Mouse (Mus musculus): ENCODE data around the gene Pxdc1.

The Pxdc1 gene

DNA sequence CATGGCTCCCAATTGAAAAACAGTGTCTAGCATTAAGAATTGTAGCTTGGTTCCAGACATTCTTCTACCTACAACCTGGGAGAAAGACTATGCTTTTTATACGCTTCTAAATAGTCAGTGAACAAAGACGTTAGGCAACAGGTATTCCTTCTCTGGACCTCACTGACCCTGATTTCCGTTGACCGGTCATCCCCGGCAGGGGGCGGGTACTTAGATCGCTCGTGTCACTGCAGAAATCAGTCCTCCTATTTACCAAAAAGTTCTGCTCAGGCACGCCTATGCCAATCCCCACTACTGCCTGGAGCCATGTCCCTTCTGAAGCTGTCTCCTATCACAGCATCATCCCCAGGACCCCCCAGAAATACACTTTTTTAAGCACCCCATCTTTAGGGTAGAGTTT lies at the start of gene Pxdc1:
TSS of gene Pxdc1 (minus strand) at position 96 of the 400 bp plus-strand sequence.
- peak in 1 of 2 experiments; percentile 40 for DNase-seq (ENCODE audit: low spot score in 2 of 2)

DNA sequence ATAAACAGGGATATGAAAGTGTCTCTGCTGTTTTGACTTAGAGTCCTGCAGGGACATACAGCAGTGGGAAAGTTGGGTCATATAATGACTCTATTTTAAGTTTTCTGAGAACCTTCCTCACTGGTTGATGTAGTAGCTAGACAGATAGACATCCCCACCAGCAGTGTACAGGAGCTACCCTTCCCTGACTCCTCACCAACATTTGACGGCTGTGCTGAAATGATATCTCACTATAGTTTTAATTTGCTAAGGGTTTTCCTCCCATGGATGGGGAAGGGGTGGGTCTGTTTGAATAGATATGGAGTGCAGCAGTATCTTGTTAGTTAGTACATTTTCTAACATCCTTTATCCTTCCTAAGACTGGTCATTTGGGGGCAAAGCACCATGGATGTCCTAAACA lies 47.3 kb upstream of the Pxdc1 start:
- DNase-seq (ENCODE audit: low spot score in 2 of 2) = no peak

DNA sequence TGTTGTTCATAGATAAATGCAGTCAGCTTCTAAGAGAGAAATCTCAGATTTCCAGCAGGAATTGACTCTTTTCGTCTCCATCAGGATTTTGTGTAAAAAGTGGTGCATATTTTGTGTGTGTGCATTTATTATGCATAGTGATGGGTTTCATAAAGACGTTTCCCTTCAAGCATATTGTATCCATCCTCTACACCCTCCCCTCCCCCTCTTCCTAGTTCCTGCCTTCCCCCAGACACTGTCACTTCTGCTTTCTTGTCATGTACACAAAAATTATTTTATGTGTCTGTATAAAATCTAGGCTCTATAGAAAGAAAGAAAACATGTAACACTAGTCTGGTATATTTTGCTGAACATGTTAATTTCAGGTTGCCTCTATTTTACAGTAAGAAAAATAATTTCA lies 46.8 kb upstream of the Pxdc1 start:
- DNase-seq (ENCODE audit: low spot score in 2 of 2) = no peak

DNA sequence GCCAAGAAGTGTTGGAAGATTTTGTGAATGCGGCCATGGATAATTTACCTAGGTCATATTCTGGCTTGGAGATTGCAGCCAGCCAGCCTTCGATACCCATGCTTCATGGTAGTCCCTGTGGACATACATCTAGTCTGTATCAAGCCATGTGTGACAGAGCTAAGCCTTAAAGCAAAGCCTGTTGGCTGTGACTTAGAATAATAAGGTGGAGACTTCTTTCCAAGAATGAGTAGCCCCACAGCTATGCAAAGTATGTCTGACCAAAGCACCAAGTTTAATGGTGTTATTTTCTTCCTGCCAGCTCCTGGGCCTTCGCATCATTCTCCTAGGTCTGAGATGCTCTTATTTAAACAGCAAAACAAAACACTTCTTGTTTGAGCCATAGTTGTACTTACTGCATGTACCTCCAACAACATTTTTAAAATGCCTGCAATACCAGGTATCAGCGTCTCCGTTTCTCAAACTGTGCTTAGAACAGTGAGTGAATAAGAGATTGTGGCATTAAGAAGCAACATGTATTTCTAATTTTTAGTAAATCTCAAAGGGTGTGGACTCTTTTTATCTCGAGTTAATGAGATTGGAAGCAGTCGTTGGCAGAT lies 43.5 kb upstream of the Pxdc1 start:
- DNase-seq (ENCODE audit: low spot score in 2 of 2) = no peak

DNA sequence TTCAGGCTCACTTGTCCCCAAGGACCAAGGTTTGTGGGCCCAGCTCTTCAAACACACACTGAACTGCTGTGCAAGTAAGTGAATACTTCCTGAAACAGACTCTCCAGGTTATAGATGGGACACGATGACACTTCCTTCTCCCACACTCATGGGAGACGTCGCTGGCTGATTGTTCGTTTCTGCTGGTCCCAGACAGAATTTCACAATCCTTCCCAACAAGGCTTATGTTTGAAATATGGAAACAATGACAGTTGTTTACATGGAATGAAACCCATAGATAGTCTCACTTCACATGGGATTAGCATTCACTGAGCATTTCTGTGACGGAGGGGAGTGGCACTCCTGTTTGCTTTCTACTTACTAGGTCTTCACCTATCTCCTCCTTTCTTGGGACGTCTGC lies 39.8 kb upstream of the Pxdc1 start:
- DNase-seq (ENCODE audit: low spot score in 2 of 2) = no peak

DNA sequence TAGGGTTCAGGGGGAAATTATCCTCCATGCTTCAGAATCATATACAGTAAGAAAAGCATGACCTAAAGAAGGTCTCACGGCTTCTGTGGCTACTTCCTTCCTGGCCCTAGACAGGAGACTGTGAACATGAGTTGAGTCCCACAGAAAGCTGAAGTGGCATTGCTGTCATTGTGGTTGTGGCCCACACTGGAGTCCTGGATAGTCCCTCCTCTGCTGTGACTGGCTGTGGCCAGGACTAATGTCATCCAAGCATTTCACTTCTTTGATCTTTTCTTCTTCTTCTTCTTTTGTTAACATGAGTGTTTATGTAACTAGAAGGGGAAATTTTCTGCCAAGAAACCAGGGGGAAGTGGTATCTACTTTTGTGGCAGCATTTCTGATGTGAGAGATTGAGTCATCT lies 37.8 kb upstream of the Pxdc1 start:
- no peak for DNase-seq (ENCODE audit: low spot score in 2 of 2)

DNA sequence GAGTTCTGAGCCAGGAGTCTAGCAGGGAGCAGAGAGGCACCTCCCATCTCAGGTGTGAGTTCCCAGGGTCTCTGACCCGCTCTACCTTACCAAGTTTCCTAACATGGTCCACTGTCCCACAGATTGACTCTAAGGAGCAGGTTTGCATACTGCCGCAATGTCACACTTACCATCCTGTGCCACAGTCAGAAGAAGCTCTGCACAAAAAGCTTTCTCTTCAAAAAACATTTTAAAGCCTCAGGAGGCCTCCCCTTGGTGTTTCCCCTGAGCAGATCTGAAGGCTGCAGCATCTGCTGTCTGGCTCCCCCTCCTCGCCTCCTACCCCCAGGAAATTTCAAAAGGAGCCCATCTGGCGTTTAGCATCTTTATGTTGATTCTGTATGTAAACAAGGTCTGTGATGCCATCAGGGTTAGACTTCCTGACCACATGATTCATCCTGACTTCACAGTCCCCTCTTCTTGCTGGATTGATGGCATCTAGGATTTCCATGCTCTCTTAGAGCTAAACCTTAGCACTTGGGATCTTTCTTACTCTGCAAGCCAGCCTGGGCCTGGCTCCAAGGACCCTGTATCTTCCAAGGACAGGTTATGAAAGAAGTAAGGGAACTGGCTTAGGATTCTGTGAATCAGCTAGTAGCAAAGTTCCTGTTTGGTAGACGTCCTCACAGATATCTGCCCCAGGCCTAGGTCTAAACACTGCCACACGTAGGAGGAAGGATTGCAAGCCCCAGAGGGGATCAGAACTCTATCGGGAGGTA lies 31.9 kb upstream of the Pxdc1 start:
- no peak for DNase-seq (ENCODE audit: low spot score in 2 of 2)

DNA sequence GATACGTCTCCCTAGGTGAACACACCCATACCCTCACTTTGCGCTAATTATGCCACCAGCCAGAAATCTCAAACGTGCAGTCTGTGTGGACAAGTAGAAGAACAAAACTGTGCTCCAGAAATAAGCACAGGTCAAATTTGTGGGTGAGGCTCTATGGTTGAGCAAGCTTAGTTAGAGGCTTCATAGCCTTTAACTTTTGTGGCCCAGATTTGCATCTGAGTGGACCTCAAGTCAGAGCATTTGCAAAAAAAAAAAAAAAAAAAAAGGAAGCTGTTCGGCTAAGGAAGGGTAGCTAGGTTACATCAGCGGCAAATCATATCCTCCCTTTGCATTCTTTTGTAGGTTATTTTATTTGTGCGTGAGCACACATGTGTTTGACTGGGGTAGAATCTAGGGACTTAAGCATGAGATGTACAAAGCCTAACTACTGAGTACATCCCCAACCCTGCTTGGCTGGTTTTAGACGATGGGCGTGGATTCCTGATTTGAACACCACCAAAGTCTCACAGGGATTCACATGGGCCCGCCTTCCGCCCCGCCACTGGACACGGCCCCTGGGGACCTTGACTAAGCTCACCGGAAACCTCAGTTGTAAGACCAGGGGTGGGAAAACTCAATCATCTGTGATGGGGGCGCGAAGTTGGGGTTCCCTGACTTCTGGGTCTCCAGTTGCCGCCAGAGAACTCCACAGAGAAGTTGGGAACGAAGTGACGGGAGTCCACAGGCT lies 30.6 kb upstream of the Pxdc1 start:
- DNase-seq (ENCODE audit: low spot score in 2 of 2) = peak in 1 of 2 experiments; percentile 40

DNA sequence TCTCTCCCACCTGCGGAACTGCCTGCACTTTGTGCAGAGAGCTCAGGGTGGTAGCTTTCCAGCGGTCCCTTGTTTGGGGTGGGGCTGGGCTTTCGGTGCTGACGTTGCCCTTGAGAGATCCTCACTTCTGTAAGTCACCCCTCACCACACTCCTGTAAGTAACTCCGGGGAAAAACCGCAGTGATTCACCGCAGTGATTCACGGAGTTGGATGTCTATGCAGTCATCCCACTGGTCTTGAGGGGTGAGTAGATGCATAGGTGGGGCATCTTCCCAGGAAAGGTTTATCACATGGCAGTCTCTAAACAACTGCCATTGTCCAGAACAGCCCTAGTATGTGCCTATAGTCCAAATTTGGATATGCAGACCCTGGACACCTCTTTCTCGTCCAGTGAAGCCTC lies 30.0 kb upstream of the Pxdc1 start:
- DNase-seq (ENCODE audit: low spot score in 2 of 2) = no peak

DNA sequence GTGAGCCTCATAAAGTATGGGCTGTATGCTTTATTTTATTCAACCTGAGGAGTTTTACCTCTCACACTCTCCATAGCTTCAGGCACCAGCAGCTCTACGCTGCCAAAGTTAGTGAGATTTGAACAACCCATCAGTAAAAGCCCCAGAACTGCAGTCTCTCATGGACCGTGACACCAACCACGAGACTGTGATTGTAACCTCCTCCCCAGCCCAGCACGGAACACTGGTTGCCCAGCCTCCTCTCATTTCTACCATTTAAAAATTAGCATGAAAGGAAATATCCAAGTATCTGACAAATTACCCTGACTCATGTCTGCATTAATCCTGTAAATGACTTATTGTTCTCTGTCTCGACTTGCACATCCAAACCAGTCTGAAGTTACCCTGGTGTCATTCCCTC lies 23.2 kb upstream of the Pxdc1 start:
- peak in 1 of 2 experiments; percentile 29 for DNase-seq (ENCODE audit: low spot score in 2 of 2)

DNA sequence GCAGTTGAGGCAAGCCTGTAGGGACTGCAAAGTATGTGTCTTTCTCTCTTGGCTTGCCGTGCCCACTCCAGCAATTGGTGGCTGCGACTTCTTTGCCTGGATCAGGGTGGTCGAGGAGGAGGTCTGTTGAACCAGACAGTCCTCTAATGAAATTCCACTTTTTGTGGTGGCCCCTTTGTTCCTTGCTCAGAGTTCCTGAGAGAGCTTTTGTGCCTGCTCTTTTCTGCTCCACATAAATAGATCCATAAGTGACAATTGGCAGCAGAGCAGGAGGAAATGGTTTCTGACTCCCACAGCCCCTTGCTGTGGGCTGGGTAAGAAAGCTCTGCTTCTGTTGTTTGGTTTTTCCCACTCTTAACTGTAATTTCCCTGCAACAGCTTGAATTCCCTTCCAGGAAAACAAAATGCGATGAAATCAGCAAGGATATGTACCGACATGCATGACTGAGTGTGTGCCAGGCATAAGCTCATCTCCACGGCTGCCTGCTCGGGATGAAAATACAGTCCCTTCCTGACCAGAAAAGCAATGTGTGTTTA lies 22.6 kb upstream of the Pxdc1 start:
- DNase-seq (ENCODE audit: low spot score in 2 of 2) = no peak

DNA sequence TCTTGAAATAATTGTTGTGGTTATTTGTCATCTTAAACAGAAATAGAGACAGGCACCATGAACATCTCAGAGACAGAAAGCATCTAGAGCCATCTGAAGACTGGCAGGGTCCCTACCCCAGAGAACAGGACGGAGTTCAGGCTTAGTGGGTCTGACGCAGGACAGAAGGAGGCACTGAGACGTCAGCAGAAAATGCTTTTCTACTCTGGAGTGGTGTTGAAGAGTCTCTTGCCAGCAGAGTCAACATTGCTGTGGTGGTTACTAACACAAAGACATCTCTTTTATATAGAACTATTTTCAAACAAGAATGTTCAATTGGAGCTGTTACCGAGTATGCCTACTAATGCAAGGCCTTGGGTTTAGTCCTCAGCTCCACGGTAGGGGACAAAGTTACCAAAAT lies 20.1 kb upstream of the Pxdc1 start:
- DNase-seq (ENCODE audit: low spot score in 2 of 2) = no peak

DNA sequence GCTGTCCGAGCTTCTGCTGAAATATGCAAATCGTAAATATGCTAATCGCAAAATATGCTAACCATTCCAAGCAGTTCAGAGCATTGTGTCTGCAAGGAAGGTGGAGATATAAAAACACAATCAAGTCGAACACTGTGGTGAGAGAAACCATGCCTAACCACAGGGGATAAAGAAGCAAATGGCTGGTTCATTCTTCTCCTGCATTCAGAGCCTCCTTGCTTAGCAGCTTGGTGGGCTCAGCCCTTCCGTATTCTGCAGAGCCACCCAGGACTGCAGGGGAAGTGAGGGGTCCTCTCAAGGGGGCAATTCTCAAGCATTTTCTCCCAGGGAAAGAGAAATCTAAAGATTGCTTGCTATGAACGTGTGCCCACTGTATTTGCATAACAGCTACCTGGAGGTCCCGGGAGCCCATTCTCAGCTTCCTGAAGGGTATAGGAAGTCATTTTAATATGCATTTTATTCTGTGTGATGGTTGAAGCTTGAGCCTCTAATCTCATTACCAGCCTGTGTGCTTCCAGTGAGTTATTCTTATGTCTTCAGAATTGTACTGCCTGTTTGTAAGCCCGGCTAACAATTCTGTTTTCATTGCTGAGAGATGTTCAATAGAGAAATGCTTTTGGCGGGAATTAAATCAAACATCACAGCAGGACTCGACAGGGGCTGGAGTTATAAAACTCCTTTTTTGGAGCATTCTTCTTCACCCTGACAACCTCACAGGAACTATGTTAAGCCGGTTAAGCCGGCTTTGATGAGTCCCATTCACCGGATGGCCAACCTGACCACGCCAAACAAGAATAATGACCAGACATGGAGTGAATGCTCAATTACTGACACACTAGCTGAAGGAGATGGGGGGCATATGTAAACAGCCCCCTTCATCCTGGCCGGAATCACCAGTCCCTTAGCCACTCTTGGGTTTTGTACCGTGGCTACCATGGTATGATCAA lies 16.9 kb upstream of the Pxdc1 start:
- DNase-seq (ENCODE audit: low spot score in 2 of 2) = no peak

DNA sequence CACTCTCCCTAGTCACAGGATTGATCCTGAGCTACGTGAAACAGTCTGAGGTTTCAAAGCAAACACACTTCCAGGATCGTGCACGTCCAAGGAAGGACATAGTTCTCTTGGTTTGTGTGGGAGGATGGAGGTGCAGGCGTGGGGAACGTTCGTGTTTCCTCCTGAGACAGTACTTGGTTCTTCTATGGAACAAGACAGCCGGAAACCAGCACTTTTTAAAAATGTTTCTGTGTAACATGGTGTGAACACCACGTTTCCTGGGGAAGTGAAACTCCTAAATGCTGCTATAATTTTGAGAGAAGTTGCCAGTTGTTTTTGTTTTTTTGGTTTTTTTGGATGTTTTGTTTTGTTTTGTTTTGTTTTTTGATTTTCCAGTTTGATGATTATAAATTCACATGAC lies 13.9 kb upstream of the Pxdc1 start:
- DNase-seq (ENCODE audit: low spot score in 2 of 2) = peak in 1 of 2 experiments; percentile 30

DNA sequence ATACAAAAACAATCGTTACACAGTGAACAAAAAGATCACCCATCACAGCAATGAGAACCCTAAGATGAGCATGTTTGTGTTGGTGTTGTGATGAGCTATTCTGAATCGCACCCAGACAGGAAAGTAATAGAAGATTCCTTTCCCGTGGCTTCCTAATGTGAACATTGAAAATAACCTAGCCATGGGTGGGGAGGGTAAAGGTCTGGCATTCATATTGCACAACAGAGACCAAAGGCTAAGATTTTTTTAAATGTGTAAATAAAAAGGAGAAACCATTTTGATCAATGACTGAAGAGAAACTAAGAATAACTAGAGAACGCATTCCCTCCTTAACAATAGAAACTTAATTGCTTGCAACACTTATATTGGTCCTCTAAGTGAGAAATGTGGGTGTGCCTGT lies 11.8 kb upstream of the Pxdc1 start:
- DNase-seq (ENCODE audit: low spot score in 2 of 2) = no peak

DNA sequence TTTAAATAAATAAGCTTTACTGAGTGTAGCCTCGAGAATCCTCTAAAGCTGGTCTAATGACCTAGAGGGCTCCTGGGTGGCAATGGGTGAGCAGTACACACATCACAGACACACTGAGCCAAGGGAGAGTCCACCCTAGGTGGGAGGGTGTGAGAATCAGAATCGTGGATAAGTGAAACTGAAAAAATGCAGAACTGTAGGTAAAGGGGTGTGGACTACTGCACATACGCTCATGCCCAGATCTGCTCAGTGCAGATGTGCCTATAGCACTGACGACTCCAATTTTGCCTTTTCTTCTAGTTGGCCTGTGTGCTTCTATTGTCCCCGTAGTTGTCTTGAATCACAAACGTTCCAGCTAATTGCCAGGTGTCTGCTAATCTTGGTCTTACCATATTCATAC lies 10.5 kb upstream of the Pxdc1 start:
- no peak for DNase-seq (ENCODE audit: low spot score in 2 of 2)

DNA sequence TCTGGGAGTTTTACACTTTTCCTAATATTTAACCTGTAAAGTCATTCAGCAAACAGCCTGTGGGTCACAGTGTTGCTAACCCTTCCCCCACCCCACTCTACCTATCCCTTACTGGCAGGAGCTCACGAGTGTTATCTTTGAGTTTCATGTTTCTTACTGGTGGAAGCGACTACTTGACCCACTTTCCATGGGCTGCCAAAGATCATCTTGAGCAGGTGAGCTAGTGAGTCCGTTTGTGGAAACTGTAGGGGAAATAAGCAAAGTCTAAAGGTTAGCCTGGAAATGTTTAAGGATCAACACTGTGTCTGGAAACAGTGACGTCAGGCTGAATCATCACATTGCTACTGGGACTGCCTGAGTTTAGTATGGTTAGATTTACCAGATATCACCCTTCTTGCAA lies 6.2 kb upstream of the Pxdc1 start:
- no peak for DNase-seq (ENCODE audit: low spot score in 2 of 2)

DNA sequence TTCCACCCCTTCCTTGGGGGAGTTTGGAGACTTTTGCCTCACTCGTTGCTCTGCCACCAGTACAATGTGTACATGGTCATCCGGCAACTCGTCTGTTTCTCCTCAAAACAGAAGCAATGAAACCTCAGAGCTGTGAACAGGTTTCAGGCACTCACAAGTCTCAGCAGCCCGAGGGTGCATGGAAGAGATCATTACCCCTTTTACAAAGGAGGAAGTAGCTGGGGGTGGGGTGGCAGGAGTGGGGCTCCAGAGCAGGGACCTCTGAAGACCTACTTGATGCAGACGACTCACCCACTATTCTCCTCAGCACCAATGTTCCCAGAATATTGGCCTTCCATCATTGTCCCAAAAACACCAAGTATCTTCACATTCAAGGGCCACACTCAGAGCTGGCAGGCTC lies 3.1 kb upstream of the Pxdc1 start:
- DNase-seq (ENCODE audit: low spot score in 2 of 2) = no peak

DNA sequence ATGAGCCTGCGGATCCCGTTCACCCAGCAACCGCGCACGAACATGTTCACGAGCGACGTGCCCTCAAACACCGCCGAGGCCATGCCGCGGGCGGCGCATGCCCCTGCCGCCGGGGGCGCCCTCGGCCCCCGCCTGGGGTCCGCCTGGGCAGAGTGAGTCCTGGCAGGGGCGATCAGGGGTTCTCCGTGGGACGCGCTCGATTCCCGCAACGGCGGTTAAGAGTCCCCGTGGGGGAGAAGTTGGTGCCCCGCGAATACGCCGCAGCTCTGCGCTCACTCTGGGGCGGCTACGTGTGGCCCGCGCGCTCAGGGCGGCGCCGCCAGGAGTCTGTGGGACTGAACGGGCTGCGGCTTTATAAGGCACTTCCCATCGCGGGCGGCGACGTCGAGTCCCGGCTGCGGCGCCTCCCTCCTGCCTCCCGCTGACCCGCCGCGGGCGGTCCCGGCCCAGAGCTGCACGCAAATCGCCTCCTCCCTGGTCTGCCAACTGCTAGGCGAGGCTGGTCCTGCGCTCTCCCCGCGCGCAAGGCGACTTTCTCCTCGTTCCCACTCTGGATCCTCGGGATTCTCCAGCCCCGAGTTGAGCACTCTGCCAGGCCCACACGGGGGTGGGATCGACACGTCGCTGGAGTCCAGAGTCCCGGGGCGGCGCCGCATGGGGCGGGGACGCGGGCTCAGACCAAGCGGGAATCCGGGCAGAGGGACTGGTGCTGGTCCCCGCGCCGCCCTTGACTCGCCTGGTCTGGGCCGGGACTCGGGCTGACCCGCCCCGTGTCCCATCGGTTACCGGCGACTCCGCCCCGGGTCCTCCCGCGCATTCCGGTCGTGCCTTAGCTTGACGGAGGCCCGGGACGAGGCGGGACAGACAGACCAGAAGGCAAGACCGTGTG lies 689 bp downstream of the Pxdc1 start:
- DNase-seq (ENCODE audit: low spot score in 2 of 2) = peak; percentile 48 to 72

DNA sequence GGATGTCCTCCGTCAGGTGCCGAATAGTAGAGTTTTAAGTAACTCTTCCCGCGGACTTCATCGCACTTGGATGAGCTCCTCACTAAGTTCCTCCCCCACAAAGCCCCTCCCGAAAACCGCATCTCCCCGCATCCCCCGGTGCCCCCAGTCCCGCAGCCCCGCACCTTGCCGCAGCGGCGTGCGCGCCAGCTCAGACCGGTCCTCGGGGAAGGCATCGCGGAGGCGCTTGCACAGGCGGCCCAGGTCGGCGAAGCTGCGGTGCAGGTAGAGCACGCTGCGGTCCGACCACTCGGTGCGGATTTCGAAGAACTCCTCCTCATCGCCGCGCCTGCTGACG lies 1.3 kb downstream of the Pxdc1 start:
- peak in 1 of 2 experiments; percentile 18 for DNase-seq (ENCODE audit: low spot score in 2 of 2)
